Mouse (Mus musculus): ENCODE results near the gene Rnf223. TPM values are rescaled to one million over a fixed set of nuclear protein-coding genes. Genes with fewer than 3 reads are reported as not detected.

The Rnf223 gene
- total and polyA plus RNA-seq, 2 experiments from 2014 or later, result 0.31 to 0.73 TPM

DNA sequence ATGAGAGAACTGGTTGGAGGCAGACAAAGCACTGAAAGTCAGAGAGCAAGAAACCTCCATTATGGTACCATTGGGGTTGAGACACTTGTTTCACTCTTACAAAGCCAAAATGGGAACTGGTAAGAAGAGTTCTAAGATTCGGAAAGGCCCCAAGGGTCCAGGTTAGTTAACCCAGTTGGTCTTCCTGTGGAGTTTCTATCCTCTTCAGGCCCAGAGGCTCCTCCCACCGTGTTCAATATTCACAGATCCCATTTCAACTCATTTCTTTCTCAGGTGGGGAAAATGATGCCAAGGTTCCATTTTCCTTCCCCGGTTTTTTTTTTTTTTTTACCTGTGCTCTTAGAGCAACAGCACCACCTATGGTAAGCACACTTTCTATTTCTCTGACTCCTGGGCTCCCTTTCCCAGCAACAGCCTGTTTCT lies 28.8 kb upstream of the Rnf223 start:
- Histone ChIP-seq H3K9me3 (ENCODE audit: low read length) (no peaks in the 10 kb centered on the region), H3K36me3 (ENCODE audit: insufficient read depth, low read length) (no peaks in the 10 kb centered on the region), H3K9ac (replicated peaks; ENCODE audit: low read length) (no peak overlapping the region), H3K27me3 (ENCODE audit: insufficient read depth, low read length) (no peaks in the 10 kb centered on the region), H3K27ac (no peak overlapping the region), H3K4me3 (ENCODE audit: low read length) (no peak overlapping the region), H3K4me1 (ENCODE audit: insufficient read depth, low read length) (no peaks in the 10 kb centered on the region), H3K4me2 (ENCODE audit: low read depth, low read length) (no peak overlapping the region)
- TF ChIP-seq CTCF (IDR thresholded peaks at IDR 0.05; ENCODE audit: low read depth), result peak; percentile 40; the same call in 1 of the 2 replicates
- WGBS, result 56% methylated on average over 3 of the region's 3 CpGs
- DNase-seq (ENCODE audit: low spot score) (peak; percentile 34), ATAC-seq (no peak)

DNA sequence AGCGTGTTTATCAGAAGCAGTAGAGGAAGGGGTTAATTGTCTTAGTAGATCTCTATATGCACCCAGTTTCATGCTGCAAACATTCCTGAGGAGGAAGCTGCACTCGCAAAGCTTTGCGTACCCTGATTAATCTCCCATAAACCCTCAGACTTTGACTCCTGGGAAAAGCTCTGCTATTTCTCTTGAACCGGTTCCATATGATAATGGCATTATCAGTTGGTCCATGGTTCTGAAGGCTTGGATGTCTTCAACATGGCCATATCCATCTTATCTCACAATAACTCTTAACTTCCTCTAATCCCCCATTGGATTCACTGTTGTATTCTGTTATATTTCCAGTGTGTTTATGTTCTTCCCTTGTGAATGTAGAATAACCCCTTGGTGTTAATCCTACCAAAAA lies 27.0 kb upstream of the Rnf223 start:
- no peaks in the 10 kb centered on the region for H3K36me3 ChIP-seq (ENCODE audit: insufficient read depth, low read length)
- no peaks in the 10 kb centered on the region for H3K27me3 ChIP-seq (ENCODE audit: insufficient read depth, low read length)
- H3K4me3 ChIP-seq (ENCODE audit: low read length), result no peak overlapping the region
- no peaks in the 10 kb centered on the region for H3K9me3 ChIP-seq (ENCODE audit: low read length)
- H3K4me2 ChIP-seq (ENCODE audit: low read depth, low read length), result no peak overlapping the region
- ATAC-seq, result no peak
- H3K4me1 ChIP-seq (ENCODE audit: insufficient read depth, low read length), result no peaks in the 10 kb centered on the region
- TF ChIP-seq CTCF (IDR thresholded peaks at IDR 0.05; ENCODE audit: low read depth), result no peak
- 79% methylated on average over 4 of the region's 4 CpGs for WGBS
- no peak overlapping the region for H3K27ac ChIP-seq
- no peak for DNase-seq (ENCODE audit: low spot score)
- no peak overlapping the region for H3K9ac ChIP-seq (replicated peaks; ENCODE audit: low read length)

DNA sequence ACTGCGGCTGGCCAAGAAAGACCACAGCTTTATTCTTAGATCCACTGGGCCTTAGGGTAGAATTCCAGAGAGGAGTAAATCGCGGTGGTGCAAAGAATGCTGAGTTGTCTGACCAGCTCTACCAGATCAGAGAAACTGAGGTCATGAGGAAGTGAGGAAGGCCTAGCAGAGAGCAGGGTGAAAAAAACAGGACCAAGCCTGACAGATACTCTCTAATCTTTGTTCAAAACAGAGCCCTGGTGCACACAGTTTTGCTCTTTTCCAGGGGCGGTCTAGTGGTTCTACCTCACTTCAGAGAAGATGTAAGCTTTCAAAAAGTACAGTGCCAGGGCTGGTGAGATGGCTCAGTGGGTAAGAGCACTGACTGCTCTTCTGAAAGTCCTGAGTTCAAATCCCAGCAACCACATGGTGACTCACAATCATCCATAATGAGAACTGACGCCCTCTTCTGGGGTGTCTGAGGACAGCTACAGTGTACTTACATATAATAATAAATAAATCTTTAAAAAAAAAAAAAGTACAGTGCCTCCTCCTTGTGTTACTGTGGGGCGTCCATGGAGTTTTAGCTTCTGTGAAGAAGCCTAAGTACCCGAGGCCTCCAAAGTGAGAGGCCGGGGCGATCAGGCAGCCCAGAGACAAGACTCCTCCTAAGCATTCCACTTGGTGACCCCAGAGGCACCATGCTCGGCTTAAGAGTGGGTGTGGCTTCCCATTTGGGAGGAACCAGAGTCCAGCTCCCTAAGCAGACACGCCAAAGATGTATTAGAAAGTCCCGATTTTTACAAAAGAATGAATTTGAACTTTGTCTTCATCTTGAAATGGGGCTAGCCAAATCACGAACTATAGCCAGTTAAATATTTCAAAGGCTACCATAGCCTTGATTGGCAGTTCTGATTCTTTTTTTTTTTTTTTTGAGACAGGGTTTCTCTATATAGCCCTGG lies 21.4 kb upstream of the Rnf223 start:
- H3K27me3 ChIP-seq (ENCODE audit: insufficient read depth, low read length), result no peaks in the 10 kb centered on the region
- H3K27ac ChIP-seq, result peak overlapping the region; percentile 74
- H3K4me3 ChIP-seq (ENCODE audit: low read length), result peak overlapping the region; percentile 77
- 31% methylated on average over 13 of the region's 13 CpGs for WGBS
- TF ChIP-seq CTCF (IDR thresholded peaks at IDR 0.05; ENCODE audit: low read depth), result peak; percentile 18; the same call in 1 of the 2 replicates
- peak; percentile 57 for DNase-seq (ENCODE audit: low spot score)
- no peaks in the 10 kb centered on the region for H3K36me3 ChIP-seq (ENCODE audit: insufficient read depth, low read length)
- ATAC-seq, result no peak
- peak overlapping the region; percentile 59 for H3K9ac ChIP-seq (replicated peaks; ENCODE audit: low read length)
- H3K9me3 ChIP-seq (ENCODE audit: low read length), result no peaks in the 10 kb centered on the region
- H3K4me1 ChIP-seq (ENCODE audit: insufficient read depth, low read length), result no peaks in the 10 kb centered on the region
- H3K4me2 ChIP-seq (ENCODE audit: low read depth, low read length), result peak overlapping the region; percentile 70

DNA sequence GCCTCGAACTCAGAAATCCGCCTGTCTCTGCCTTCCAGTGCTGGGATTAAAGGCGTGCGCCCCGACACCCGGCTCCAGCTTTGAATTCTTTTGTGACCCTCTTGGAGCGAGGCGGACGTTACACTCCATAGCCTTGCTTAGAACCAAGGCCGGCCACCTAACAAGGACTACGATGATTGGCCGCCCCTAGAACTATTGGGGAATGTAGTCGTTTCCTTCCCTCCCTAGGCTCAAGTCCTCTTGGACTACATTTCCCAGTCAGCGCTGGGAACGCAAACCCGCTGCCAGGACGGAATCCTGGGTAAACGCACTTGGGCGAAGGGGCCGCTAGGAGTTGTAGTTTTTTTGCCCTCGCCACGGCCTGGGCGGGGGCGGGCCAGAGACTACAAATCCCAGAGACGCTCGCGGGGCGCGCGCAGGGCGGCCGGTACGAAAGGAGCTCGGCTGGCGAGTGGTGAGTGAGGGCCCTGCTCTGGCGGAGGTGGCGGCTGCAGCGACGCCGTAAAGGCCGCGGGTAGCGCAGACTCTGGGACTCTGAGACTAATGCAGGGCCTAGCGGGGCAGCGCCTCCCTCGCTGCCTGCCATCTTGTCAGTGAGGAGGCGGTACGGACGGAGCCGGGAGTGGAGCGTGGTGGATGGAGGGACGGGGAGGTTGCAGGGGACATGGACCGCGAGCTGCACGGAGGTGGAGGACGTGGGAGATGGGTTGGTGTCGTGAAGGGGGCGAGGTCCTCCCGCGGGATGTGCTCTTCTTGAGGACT lies 20.6 kb upstream of the Rnf223 start, which contains the start of gene 9430015G10Rik:
9430015G10Rik (plus strand) TSS at position 413 of the 762 bp plus-strand sequence.
- no peaks in the 10 kb centered on the region for H3K9me3 ChIP-seq (ENCODE audit: low read length)

DNA sequence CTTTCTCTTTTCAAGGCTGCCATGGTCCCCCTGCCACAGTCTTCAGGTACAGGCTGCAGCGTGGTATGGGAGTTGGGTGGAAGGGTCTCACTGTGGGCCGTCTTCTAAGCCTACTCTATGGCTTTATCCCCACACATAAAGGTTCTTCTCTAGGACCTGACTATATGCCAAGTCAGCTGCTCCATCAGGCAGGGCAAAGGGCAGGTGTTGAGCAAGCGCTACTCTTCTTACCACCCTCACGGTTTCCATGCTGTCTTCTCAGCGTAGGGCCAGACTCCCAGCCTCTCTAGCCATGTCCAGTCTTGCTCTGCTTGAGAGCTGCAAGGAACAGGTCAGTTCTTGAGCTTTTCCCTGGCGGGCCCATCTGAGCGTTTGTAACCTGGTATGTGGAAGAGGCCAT lies 6.2 kb upstream of the Rnf223 start:
- ATAC-seq, result no peak

More for the DNA sequence above, 20.6 kb upstream of the Rnf223 start, which contains the start of gene 9430015G10Rik:
- no peaks in the 10 kb centered on the region for H3K27me3 ChIP-seq (ENCODE audit: insufficient read depth, low read length)
- H3K36me3 ChIP-seq (ENCODE audit: insufficient read depth, low read length), result no peaks in the 10 kb centered on the region
- WGBS, result under 1% methylated on average over 58 of the region's 60 CpGs
- ATAC-seq, result peak; percentile 99
- H3K4me3 ChIP-seq (ENCODE audit: low read length), result peak within 1 kb of the TSS; percentile 77
- peak within 1 kb of the TSS; percentile 91 for H3K27ac ChIP-seq
- TF ChIP-seq CTCF (IDR thresholded peaks at IDR 0.05; ENCODE audit: low read depth), result peak; percentile 39
- DNase-seq (ENCODE audit: low spot score), result peak; percentile 100
- peak within 1 kb of the TSS; percentile 70 for H3K4me2 ChIP-seq (ENCODE audit: low read depth, low read length)
- no peaks in the 10 kb centered on the region for H3K4me1 ChIP-seq (ENCODE audit: insufficient read depth, low read length)
- H3K9ac ChIP-seq (replicated peaks; ENCODE audit: low read length), result peak within 1 kb of the TSS; percentile 73

DNA sequence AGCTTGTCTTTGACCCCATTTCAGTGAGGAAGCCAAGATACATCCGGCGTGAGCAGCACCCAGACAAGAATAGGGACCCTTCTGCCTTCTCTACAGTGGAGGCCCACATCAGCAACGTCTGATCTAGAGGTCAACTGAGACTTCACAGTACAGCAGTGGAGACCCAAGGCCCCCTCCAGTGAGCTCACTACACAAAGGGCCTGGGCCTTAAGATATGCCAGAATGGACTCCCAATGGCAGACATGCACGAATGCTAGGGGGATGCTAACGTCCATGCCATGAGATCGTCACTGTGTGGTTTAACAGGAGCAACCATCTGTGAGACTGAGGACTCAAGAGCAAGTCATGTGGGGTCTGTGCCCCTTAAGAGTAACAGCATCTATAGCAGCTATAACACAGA lies 4.9 kb upstream of the Rnf223 start:
- WGBS, result 97% methylated on average over 6 of the region's 6 CpGs
- H3K36me3 ChIP-seq (ENCODE audit: insufficient read depth, low read length), result peaks cover 51% of the 10 kb centered on the region
- no peak for DNase-seq (ENCODE audit: low spot score)

More for the DNA sequence above, 6.2 kb upstream of the Rnf223 start:
- no peak overlapping the region for H3K27ac ChIP-seq
- TF ChIP-seq CTCF (IDR thresholded peaks at IDR 0.05; ENCODE audit: low read depth), result no peak
- no peaks in the 10 kb centered on the region for H3K4me1 ChIP-seq (ENCODE audit: insufficient read depth, low read length)
- H3K4me3 ChIP-seq (ENCODE audit: low read length), result no peak overlapping the region
- 97% methylated on average over 7 of the region's 7 CpGs for WGBS
- peaks cover 64% of the 10 kb centered on the region for H3K36me3 ChIP-seq (ENCODE audit: insufficient read depth, low read length)
- H3K9ac ChIP-seq (replicated peaks; ENCODE audit: low read length), result no peak overlapping the region
- no peaks in the 10 kb centered on the region for H3K9me3 ChIP-seq (ENCODE audit: low read length)
- DNase-seq (ENCODE audit: low spot score), result no peak
- no peak overlapping the region for H3K4me2 ChIP-seq (ENCODE audit: low read depth, low read length)
- H3K27me3 ChIP-seq (ENCODE audit: insufficient read depth, low read length), result no peaks in the 10 kb centered on the region

More for the DNA sequence above, 4.9 kb upstream of the Rnf223 start:
- Histone ChIP-seq H3K9me3 (ENCODE audit: low read length) (no peaks in the 10 kb centered on the region), H3K4me3 (ENCODE audit: low read length) (no peak overlapping the region), H3K4me1 (ENCODE audit: insufficient read depth, low read length) (no peaks in the 10 kb centered on the region), H3K9ac (replicated peaks; ENCODE audit: low read length) (no peak overlapping the region), H3K27ac (no peak overlapping the region), H3K27me3 (ENCODE audit: insufficient read depth, low read length) (no peaks in the 10 kb centered on the region), H3K4me2 (ENCODE audit: low read depth, low read length) (no peak overlapping the region)
- TF ChIP-seq CTCF (IDR thresholded peaks at IDR 0.05; ENCODE audit: low read depth), result no peak
- ATAC-seq, result no peak
